Mouse (Mus musculus): ENCODE results near the gene Ephb6. TPM values are rescaled to one million over a fixed set of nuclear protein-coding genes. Genes with fewer than 3 reads are reported as not detected.

Ephb6 gene
- polyA plus RNA-seq, 1 experiment from 2014 or later: 2.9 TPM

DNA sequence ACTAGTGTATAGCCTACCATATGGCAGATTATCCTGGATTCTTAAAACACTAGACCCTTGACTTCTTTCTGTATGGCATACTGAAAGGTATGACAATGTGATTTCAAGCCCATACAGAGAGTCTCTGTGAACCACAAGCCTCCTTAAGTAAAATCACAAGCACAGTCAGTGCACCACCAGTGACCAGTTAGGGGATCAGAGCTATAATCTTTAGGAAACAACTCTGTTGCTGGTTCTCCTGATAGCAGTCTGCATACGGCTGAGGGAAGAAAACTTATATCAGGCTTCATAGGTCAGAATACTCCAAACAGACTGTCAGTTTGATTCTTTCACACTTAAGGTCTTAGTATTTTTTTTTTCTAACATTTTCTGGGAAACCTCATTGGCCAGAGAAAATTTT, 53.2 kb downstream of the Ephb6 start:
- no peak overlapping the region for H3K27ac ChIP-seq
- H3K4me3 ChIP-seq: no peak overlapping the region
- no peak overlapping the region for H3K9ac ChIP-seq
- H3K9me3 ChIP-seq (replicated peaks): no peaks in the 10 kb centered on the region
- no peak for ATAC-seq
- H3K4me2 ChIP-seq: no peak overlapping the region
- H3K36me3 ChIP-seq: no peaks in the 10 kb centered on the region
- WGBS (ENCODE audit: insufficient replicate concordance): 11% methylated on average over 1 of the region's 1 CpGs
- no peaks in the 10 kb centered on the region for H3K4me1 ChIP-seq
- H3K27me3 ChIP-seq (replicated peaks): no peaks in the 10 kb centered on the region

DNA sequence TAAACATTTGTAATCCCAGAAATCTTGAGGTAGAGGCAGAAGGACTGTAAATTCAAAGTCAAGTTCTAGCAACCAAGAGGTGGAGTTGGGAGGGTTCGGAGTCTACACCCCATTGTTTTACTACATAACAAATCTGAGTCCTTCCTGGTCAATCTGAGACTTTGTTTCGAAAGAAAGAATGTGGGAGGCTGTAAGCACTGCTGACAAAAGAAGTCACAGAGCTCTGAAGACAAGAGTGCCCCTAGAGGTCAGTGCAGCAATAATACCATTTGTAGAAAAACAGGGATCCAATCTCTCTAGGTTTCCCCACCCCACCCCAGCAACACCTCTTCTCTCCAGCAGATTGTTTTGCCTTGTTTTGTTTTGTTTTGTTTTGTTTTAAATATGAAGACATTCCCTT, 57.0 kb downstream of the Ephb6 start:
- H3K4me3 ChIP-seq: no peak overlapping the region
- H3K27me3 ChIP-seq (replicated peaks): no peaks in the 10 kb centered on the region
- 33% methylated on average over 2 of the region's 2 CpGs for WGBS (ENCODE audit: insufficient replicate concordance)
- no peaks in the 10 kb centered on the region for H3K36me3 ChIP-seq
- H3K27ac ChIP-seq: no peak overlapping the region
- H3K9me3 ChIP-seq (replicated peaks): no peaks in the 10 kb centered on the region
- H3K9ac ChIP-seq: no peak overlapping the region
- H3K4me2 ChIP-seq: no peak overlapping the region
- ATAC-seq: no peak
- H3K4me1 ChIP-seq: no peaks in the 10 kb centered on the region

Other genes starting within 250 kb of the Ephb6 start
- gene Prss3, start 227.8 kb upstream of the Ephb6 start, polyA plus RNA-seq (2016; fragmentation: Nextera tagmentation; extraction: Ambion mirVana): not detected in 2 replicates
- not detected in 2 replicates for gene Gm5771, start 213.1 kb upstream of the Ephb6 start, polyA plus RNA-seq (2016; fragmentation: Nextera tagmentation; extraction: Ambion mirVana)
- gene Gm10334, start 159.3 kb upstream of the Ephb6 start, polyA plus RNA-seq (2016; fragmentation: Nextera tagmentation; extraction: Ambion mirVana): not detected in 2 replicates
- gene Prss1, start 146.6 kb upstream of the Ephb6 start, polyA plus RNA-seq (2016; fragmentation: Nextera tagmentation; extraction: Ambion mirVana): not detected in 2 replicates
- gene Prss2, start 83.7 kb upstream of the Ephb6 start, polyA plus RNA-seq (2016; fragmentation: Nextera tagmentation; extraction: Ambion mirVana): 0.22 TPM in 1 of 2 replicates, not detected in the other
- gene Trpv6, start 30.9 kb downstream of the Ephb6 start, polyA plus RNA-seq (2016; fragmentation: Nextera tagmentation; extraction: Ambion mirVana): 0.10 and 0.19 TPM in 2 replicates
- gene Trpv5, start 75.3 kb downstream of the Ephb6 start, polyA plus RNA-seq (2016; fragmentation: Nextera tagmentation; extraction: Ambion mirVana): 0.05 and 0.07 TPM in 2 replicates
- gene Llcfc1, start 78.9 kb downstream of the Ephb6 start, polyA plus RNA-seq (2016; fragmentation: Nextera tagmentation; extraction: Ambion mirVana): not detected in 2 replicates
- 275 and 280 TPM in 2 replicates for gene Kel, start 98.9 kb downstream of the Ephb6 start, polyA plus RNA-seq (2016; fragmentation: Nextera tagmentation; extraction: Ambion mirVana)
- gene Olfr459, start 169.7 kb downstream of the Ephb6 start, polyA plus RNA-seq (2016; fragmentation: Nextera tagmentation; extraction: Ambion mirVana): not detected in 2 replicates
- not detected in 2 replicates for gene Pip, start 242.1 kb downstream of the Ephb6 start, polyA plus RNA-seq (2016; fragmentation: Nextera tagmentation; extraction: Ambion mirVana)
- not detected in 2 replicates for gene Sval2, start 247.5 kb downstream of the Ephb6 start, polyA plus RNA-seq (2016; fragmentation: Nextera tagmentation; extraction: Ambion mirVana)